Mouse (Mus musculus): ENCODE measurements around the gene Qrsl1.

DNA sequence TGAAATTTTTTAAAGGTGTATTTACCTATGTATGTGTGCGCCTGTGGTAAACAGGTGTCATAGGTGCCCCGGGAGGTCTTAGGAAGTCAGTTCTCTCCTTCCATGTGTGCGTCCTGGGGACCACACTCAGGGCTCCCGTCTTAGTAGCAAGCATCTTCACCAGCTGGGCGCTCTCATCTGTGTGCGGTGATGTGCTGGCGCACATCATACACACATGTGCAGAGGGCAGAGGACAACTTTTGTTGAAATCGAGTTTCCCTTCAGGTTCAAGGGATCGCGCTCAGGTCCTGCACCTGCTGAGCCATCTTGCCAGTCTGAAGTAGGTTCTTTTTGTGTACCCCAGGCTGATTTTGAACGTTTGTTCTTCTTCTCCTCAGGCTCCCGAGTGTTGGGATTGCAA is 14.6 kb upstream of the Qrsl1 start:
- TF ChIP-seq CTCF (conservative IDR thresholded peaks at IDR 0.05 in 1 of 2, IDR thresholded peaks at IDR 0.05 in 1 of 2; ENCODE audit: low read depth in 2 of 2, low read length in 2 of 2) (no peak), GABPA (IDR thresholded peaks at IDR 0.05; ENCODE audit: insufficient replicate concordance, low read depth, low read length) (no peak), POLR2A (IDR thresholded peaks at IDR 0.05; ENCODE audit: low read depth, low read length) (no peak), BHLHE40 (IDR thresholded peaks at IDR 0.05; ENCODE audit: low read depth, low read length) (no peak)

Measured in CH12.LX (cell line).